Mouse (Mus musculus) forebrain, postnatal 0 days (tissue): ENCODE measurements around the gene Ccn2. TPM values are rescaled to one million over a fixed set of nuclear protein-coding genes. Genes with fewer than 3 reads are reported as not detected.

Source experiments
- ATAC-seq: fragments of 200-750 bp; cut with Nextera tagmentation; 2 replicates; pipeline ENCODE4 v1.8.0; 2017; ENCODE audit warnings: mild to moderate bottlenecking, moderate library complexity
- DNase-seq: peaks from one replicate; pipeline ENCODE4 v3.0.0-alpha.2; 2015
- H3K27ac ChIP-seq: fragments of 300-500 bp; sonication (generic); 2 replicates; pipeline ENCODE4 v1.5.1; 2014; ENCODE audit warnings: low read depth, mild to moderate bottlenecking, antibody characterized with exemption, low read length, moderate library complexity, mixed read lengths
- H3K27me3 ChIP-seq: fragments of 300-500 bp; sonication (generic); 2 replicates; pipeline ENCODE4 v1.6.1; 2014; ENCODE audit warnings: mild to moderate bottlenecking, low read length, mixed read lengths; ENCODE audit not compliant: insufficient read depth
- H3K36me3 ChIP-seq: fragments of 300-500 bp; sonication (generic); 2 replicates; pipeline ENCODE4 v1.6.1; 2014; ENCODE audit warnings: mild to moderate bottlenecking, moderate library complexity; ENCODE audit not compliant: insufficient read depth
- H3K4me1 ChIP-seq: fragments of 300-500 bp; sonication (generic); 2 replicates; pipeline ENCODE4 v1.6.1; 2014; ENCODE audit warnings: antibody characterized with exemption; ENCODE audit not compliant: insufficient read depth
- H3K4me2 ChIP-seq: fragments of 300-500 bp; sonication (generic); 2 replicates; pipeline ENCODE4 v1.6.1; 2014; ENCODE audit warnings: low read depth, mild to moderate bottlenecking, moderate library complexity
- H3K4me3 ChIP-seq: fragments of 300-500 bp; sonication (generic); 2 replicates; pipeline ENCODE4 v1.5.1; 2014; ENCODE audit warnings: low read depth, low read length, mixed read lengths
- H3K9ac ChIP-seq: fragments of 300-500 bp; sonication (generic); 2 replicates; pipeline ENCODE4 v1.6.1; 2014; ENCODE audit warnings: mild to moderate bottlenecking
- H3K9me3 ChIP-seq: fragments of 300-500 bp; sonication (generic); 2 replicates; pipeline ENCODE4 v1.6.1; 2016; ENCODE audit warnings: low read length
- CTCF ChIP-seq: sonication (generic); IDR thresholded peaks from 2 replicates; pipeline ENCODE4 v1.5.1; 2016; ENCODE audit warnings: antibody characterized with exemption, control low read depth, low read depth
- WGBS: fragments of 180-500 bp; shearing (Covaris S2); extraction: QIAGEN DNeasy Blood & Tissue Kit; methylation state at CpG from one replicate; pipeline ENCODE4 v1.1.7; 2014; 5-methylcytosine and 5-hydroxymethylcytosine counted together
- polyA plus RNA-seq: library from polyadenylated mRNA; unstranded; fragments of >200 nt; fragmentation: Nextera tagmentation; extraction: Ambion mirVana; gene quantifications from 2 replicates; pipeline ENCODE4 v1.2.1, GENCODE M21; 2015
- total RNA-seq: library from RNA; depleted of rRNA; stranded (reverse); fragments of >200 nt; gene quantifications from 2 replicates; pipeline ENCODE4 v1.2.3, GENCODE M21; 2014

The Ccn2 gene
- total and polyA plus RNA-seq, 2 experiments from 2014 or later = 4.4 to 13.7 TPM

GRCm38 (mm10) chr10:24592969-24593368 is 2.3 kb upstream of the Ccn2 start:
- no peaks in the 10 kb centered on the region; the same call in 1 of the 2 replicates for H3K4me1 ChIP-seq
- no peaks in the 10 kb centered on the region for H3K36me3 ChIP-seq
- no peaks in the 10 kb centered on the region; the same call in 1 of the 2 replicates for H3K27me3 ChIP-seq
- no peak overlapping the region for H3K4me2 ChIP-seq
- H3K9me3 ChIP-seq = no peaks in the 10 kb centered on the region
- ATAC-seq (no peak), DNase-seq (no peak)
- 77% methylated on average over 7 of the region's 7 CpGs for WGBS
- no peak overlapping the region for H3K4me3 ChIP-seq
- no peak overlapping the region for H3K27ac ChIP-seq
- no peak overlapping the region for H3K9ac ChIP-seq
- no peak for TF ChIP-seq CTCF

- no peak for TF ChIP-seq CTCF
- no peak for DNase-seq
- no peaks in the 10 kb centered on the region for H3K36me3 ChIP-seq
- no peak overlapping the region for H3K4me2 ChIP-seq
- H3K27ac ChIP-seq = no peak overlapping the region
- 83% methylated on average over 4 of the region's 4 CpGs for WGBS
- no peaks in the 10 kb centered on the region; the same call in 1 of the 2 replicates for H3K27me3 ChIP-seq
- no peaks in the 10 kb centered on the region for H3K9me3 ChIP-seq
- no peak overlapping the region for H3K9ac ChIP-seq
- no peak overlapping the region for H3K4me3 ChIP-seq
- H3K4me1 ChIP-seq = no peaks in the 10 kb centered on the region; the same call in 1 of the 2 replicates
- ATAC-seq = no peak
Measured at GRCm38 (mm10) chr10:24593556-24593955, 1.7 kb upstream of the Ccn2 start.

- ATAC-seq = no peak
- Histone ChIP-seq H3K9ac (peak overlapping the region; percentile 56), H3K9me3 (no peaks in the 10 kb centered on the region), H3K4me2 (peak overlapping the region; percentile 84), H3K36me3 (no peaks in the 10 kb centered on the region), H3K4me3 (peak overlapping the region; percentile 55), H3K4me1 (no peaks in the 10 kb centered on the region; the same call in 1 of the 2 replicates), H3K27ac (no peak overlapping the region), H3K27me3 (no peaks in the 10 kb centered on the region)
- WGBS = 16% methylated on average over 31 of the region's 31 CpGs
- peak; percentile 27 for DNase-seq
- TF ChIP-seq CTCF = no peak
Measured at GRCm38 (mm10) chr10:24596003-24596868, 994 bp downstream of the Ccn2 start.

GRCm38 (mm10) chr10:24596869-24597339 is 1.7 kb downstream of the Ccn2 start:
- H3K9me3 ChIP-seq = no peaks in the 10 kb centered on the region
- no peak overlapping the region for H3K9ac ChIP-seq
- no peaks in the 10 kb centered on the region for H3K36me3 ChIP-seq
- H3K4me1 ChIP-seq = no peaks in the 10 kb centered on the region; the same call in 1 of the 2 replicates
- H3K27ac ChIP-seq = no peak overlapping the region
- WGBS = 45% methylated on average over 7 of the region's 7 CpGs
- ATAC-seq (peak; percentile 44), DNase-seq (peak; percentile 14)
- TF ChIP-seq CTCF = no peak
- H3K4me3 ChIP-seq = no peak overlapping the region
- H3K4me2 ChIP-seq = no peak overlapping the region
- H3K27me3 ChIP-seq = no peaks in the 10 kb centered on the region

GRCm38 (mm10) chr10:24597789-24598188 is 2.5 kb downstream of the Ccn2 start:
- Histone ChIP-seq H3K4me2 (no peak overlapping the region), H3K27ac (no peak overlapping the region), H3K27me3 (no peaks in the 10 kb centered on the region), H3K9me3 (no peaks in the 10 kb centered on the region), H3K4me1 (no peaks in the 10 kb centered on the region; the same call in 1 of the 2 replicates), H3K36me3 (no peaks in the 10 kb centered on the region), H3K9ac (no peak overlapping the region), H3K4me3 (no peak overlapping the region)
- no peak for TF ChIP-seq CTCF
- 74% methylated on average over 4 of the region's 4 CpGs for WGBS
- ATAC-seq (no peak), DNase-seq (no peak)

- no peak for DNase-seq
- no peaks in the 10 kb centered on the region; the same call in 1 of the 2 replicates for H3K4me1 ChIP-seq
- no peak for ATAC-seq
- H3K4me3 ChIP-seq = no peak overlapping the region
- H3K9me3 ChIP-seq = no peaks in the 10 kb centered on the region
- H3K9ac ChIP-seq = no peak overlapping the region
- WGBS = 93% methylated on average over 6 of the region's 6 CpGs
- H3K27ac ChIP-seq = no peak overlapping the region
- no peak overlapping the region for H3K4me2 ChIP-seq
- H3K27me3 ChIP-seq = no peaks in the 10 kb centered on the region
- no peaks in the 10 kb centered on the region for H3K36me3 ChIP-seq
- TF ChIP-seq CTCF = no peak
Measured at GRCm38 (mm10) chr10:24598693-24599092, 3.5 kb downstream of the Ccn2 start.

- Histone ChIP-seq H3K36me3 (no peaks in the 10 kb centered on the region), H3K4me1 (no peaks in the 10 kb centered on the region; the same call in 1 of the 2 replicates), H3K27ac (no peak overlapping the region), H3K27me3 (no peaks in the 10 kb centered on the region), H3K9me3 (no peaks in the 10 kb centered on the region), H3K4me2 (no peak overlapping the region), H3K9ac (no peak overlapping the region), H3K4me3 (no peak overlapping the region)
- ATAC-seq (no peak), DNase-seq (no peak)
- TF ChIP-seq CTCF = no peak
- 86% methylated on average over 5 of the region's 5 CpGs for WGBS
Measured at GRCm38 (mm10) chr10:24599802-24600201, 4.6 kb downstream of the Ccn2 start.
